Mouse (Mus musculus) ES-Bruce4 (cell line): ENCODE measurements around the gene Krt90.

ENCODE experiments used
- CTCF ChIP-seq: IDR thresholded peaks from one replicate; pipeline ENCODE4 v1.8.1; 2011; ENCODE audit warnings: low read depth, low read length
- POLR2A ChIP-seq: IDR thresholded peaks from one replicate; pipeline ENCODE4 v1.8.1; 2011; ENCODE audit warnings: low read length; ENCODE audit not compliant: insufficient read depth

DNA sequence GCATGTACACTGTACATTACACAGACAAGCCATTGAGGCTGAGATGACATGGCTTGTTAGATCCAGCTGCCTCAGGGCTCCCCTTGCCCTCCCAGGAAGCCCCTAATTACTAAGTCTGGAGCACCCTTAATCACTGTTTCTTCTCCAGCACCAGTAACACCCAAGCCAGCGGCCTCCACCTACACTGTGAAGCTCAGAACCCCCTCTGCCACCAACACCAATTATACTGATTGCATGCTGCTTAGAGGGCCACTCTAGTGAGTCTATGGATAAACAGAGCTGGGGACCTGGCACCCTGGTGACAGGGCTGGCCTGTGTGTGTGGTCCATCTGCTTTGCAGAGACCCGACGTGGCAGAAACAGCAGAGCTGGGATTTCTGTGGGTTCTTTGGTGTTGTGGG lies 18.3 kb downstream of the Krt90 start:
- TF ChIP-seq POLR2A (no peak), CTCF (no peak)
